Mouse (Mus musculus): ENCODE results near the gene Fgfrl1. TPM values are rescaled to one million over a fixed set of nuclear protein-coding genes. Genes with fewer than 3 reads are reported as not detected.

The Fgfrl1 gene
- polyA plus RNA-seq, 1 experiment from 2014 or later, result 4.7 TPM

DNA sequence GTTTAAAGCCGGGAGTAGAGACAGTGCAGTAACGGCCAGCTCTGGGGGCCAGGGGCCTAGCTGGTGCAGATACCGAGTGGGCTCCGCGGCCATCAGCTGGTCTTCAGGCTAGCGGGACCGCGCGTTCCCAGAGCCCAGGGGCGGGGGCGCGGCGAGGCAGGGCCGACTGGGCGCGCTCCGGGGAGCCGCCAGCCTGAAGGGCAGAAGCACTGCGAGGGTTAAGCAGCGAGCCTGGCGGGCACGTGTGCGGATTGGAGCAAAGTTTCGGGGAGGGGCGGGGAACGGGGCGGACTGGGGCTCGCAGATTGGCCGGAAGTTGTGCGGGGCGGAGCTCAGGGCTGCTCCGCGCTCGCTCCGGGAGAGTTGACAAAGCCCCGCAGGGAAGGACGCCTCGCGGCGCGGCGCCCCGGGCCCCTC, 1.7 kb downstream of the Fgfrl1 start:
- under 1% methylated on average over 38 of the region's 43 CpGs for WGBS
- Histone ChIP-seq H3K27me3 (replicated peaks; ENCODE audit: control insufficient read depth, insufficient read depth, low read length) (peaks cover 25% of the 10 kb centered on the region), H3K9me3 (ENCODE audit: control insufficient read depth, low read length) (no peaks in the 10 kb centered on the region), H3K9ac (ENCODE audit: low read depth, low read length) (peak overlapping the region; percentile 66), H3K4me2 (ENCODE audit: low read length) (peak overlapping the region; percentile 98), H3K36me3 (ENCODE audit: control insufficient read depth, insufficient read depth, low read length) (no peaks in the 10 kb centered on the region), H3K4me3 (ENCODE audit: low read length) (peak overlapping the region; percentile 90), H3K4me1 (ENCODE audit: control insufficient read depth, insufficient read depth, low read depth, low read length) (peaks cover 18% of the 10 kb centered on the region), H3K27ac (ENCODE audit: low read depth, low read length) (no peak overlapping the region)
- peak; percentile 93 for ATAC-seq

DNA sequence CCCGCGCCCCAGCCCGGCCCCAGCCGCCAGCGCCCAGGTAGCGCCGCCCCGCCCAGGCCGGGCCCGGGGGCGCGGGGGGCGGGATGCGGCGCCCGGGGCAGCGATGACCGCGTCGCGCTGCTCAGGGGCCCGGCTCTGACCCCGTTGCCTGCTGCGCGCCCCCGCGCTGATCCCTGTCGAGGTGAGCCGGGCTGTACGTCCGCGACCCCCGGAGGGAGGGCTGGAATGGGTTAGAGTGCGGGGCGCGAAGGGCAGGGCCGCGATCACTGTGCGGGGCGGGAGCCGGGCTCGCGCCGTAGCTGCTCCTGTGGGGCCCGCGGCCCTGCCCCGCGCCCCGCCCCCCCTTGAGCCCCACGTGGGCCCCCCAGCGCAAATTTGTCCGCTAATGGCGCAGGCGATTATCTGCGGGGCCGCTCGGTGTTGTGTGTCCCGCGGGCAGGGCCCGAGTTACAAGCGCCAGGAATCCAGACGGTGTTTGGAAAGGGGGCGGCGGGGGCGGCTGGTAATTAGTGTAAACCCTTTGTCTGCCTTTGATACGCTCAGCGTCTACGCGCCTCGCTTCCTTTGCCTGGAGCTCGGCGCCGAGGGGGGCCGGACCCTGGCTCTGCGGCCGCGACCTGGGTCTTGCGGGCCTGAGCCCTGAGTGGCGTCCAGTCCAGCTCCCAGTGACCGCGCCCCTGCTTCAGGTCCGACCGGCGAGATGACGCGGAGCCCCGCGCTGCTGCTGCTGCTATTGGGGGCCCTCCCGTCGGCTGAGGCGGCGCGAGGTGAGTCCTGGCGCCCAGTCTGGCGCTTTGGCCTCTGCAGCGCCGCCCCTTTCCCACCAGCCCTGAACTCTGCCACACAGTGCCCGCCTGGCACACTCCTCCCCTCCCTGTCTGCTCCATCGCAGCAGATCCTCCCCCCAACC, 2.4 kb downstream of the Fgfrl1 start:
- Histone ChIP-seq H3K9me3 (ENCODE audit: control insufficient read depth, low read length) (no peaks in the 10 kb centered on the region), H3K4me3 (ENCODE audit: low read length) (peak overlapping the region; percentile 90), H3K27ac (ENCODE audit: low read depth, low read length) (peak overlapping the region; percentile 66; the same call in 1 of the 2 replicates), H3K27me3 (replicated peaks; ENCODE audit: control insufficient read depth, insufficient read depth, low read length) (peaks cover 25% of the 10 kb centered on the region), H3K36me3 (ENCODE audit: control insufficient read depth, insufficient read depth, low read length) (no peaks in the 10 kb centered on the region), H3K4me2 (ENCODE audit: low read length) (peak overlapping the region; percentile 98), H3K4me1 (ENCODE audit: control insufficient read depth, insufficient read depth, low read depth, low read length) (peaks cover 18% of the 10 kb centered on the region), H3K9ac (ENCODE audit: low read depth, low read length) (peak overlapping the region; percentile 66)
- peak; percentile 28 for ATAC-seq
- WGBS, result under 1% methylated on average over 49 of the region's 99 CpGs

DNA sequence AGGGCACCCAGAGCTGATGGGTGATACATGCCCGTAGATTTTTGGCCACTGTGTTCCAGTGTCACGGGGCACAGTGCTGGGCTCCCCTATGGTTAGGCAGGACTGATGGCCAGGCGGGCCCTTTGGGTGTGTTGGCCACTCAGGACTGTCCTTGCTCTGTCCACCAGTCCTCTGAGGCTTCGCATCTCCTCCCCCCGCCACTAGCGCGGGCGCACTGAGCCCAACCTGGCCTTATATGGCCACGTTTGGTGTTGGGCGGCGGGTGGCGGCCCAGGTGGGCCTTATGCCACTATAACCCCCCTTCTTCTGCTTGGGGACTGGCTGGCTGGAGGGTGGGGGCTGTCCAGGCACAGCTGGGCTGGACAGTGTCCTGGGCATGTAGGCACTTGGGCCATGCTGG, 3.7 kb downstream of the Fgfrl1 start:
- no peak overlapping the region for H3K4me2 ChIP-seq (ENCODE audit: low read length)

DNA sequence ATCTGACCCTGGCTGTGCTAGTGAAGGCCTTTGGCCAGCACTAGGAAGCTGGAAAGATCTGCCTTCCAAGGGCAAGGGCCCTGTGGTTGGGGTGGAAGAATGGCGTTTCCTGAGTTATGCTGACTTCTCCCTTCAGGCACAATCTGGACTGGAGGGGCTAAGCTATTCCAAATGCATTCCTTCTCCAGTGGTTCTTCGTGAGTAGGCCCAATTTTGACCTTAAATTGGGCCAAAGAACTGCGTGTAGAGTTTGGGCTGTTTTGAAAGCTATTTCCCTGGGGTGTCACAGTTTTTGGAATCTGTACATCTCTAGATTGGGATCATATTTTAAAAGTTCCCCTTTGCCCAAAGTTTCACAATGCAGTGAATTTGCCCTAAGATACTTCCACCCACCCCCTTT, 4.4 kb downstream of the Fgfrl1 start:
- H3K36me3 ChIP-seq (ENCODE audit: control insufficient read depth, insufficient read depth, low read length), result no peaks in the 10 kb centered on the region
- no peak for ATAC-seq
- 0 out of 2 replicates have a peak overlapping the region, but pooled peaks have one; percentile 32 for H3K27ac ChIP-seq (ENCODE audit: low read depth, low read length)
- H3K4me2 ChIP-seq (ENCODE audit: low read length), result no peak overlapping the region
- no peak overlapping the region for H3K4me3 ChIP-seq (ENCODE audit: low read length)
- peaks cover 20% of the 10 kb centered on the region for H3K4me1 ChIP-seq (ENCODE audit: control insufficient read depth, insufficient read depth, low read depth, low read length)
- H3K9me3 ChIP-seq (ENCODE audit: control insufficient read depth, low read length), result no peaks in the 10 kb centered on the region
- WGBS, result 80% methylated on average over 3 of the region's 3 CpGs
- H3K27me3 ChIP-seq (replicated peaks; ENCODE audit: control insufficient read depth, insufficient read depth, low read length), result peaks cover 23% of the 10 kb centered on the region
- H3K9ac ChIP-seq (ENCODE audit: low read depth, low read length), result no peak overlapping the region

More for the DNA sequence above, 3.7 kb downstream of the Fgfrl1 start:
- no peak overlapping the region for H3K27ac ChIP-seq (ENCODE audit: low read depth, low read length)
- H3K4me1 ChIP-seq (ENCODE audit: control insufficient read depth, insufficient read depth, low read depth, low read length), result peaks cover 20% of the 10 kb centered on the region
- 96% methylated on average over 12 of the region's 12 CpGs for WGBS
- H3K9me3 ChIP-seq (ENCODE audit: control insufficient read depth, low read length), result no peaks in the 10 kb centered on the region
- H3K27me3 ChIP-seq (replicated peaks; ENCODE audit: control insufficient read depth, insufficient read depth, low read length), result peaks cover 25% of the 10 kb centered on the region
- H3K36me3 ChIP-seq (ENCODE audit: control insufficient read depth, insufficient read depth, low read length), result no peaks in the 10 kb centered on the region
- no peak for ATAC-seq
- H3K9ac ChIP-seq (ENCODE audit: low read depth, low read length), result no peak overlapping the region
- H3K4me3 ChIP-seq (ENCODE audit: low read length), result no peak overlapping the region

DNA sequence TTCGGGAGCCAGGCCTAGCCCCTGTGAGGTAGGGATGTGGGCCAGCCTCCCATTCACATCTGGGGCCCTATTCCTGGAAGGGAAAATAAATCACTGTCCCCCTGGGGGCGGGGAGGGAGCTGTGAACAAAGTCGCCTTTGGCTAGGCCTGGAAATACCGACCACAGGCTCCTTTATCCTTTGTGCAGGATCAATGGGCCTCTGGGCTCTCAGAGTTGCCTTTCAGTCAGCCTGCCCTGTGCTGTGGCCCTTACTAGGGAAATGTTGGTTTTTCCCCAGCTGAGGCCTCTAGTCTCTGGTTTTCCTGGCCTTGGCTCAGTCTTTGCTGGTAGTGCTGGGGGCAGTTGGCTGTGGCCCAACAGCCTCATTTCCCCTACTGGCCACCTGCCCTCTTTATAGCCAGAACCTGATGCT, 5.2 kb downstream of the Fgfrl1 start:
- 19% methylated on average over 4 of the region's 4 CpGs for WGBS
- no peaks in the 10 kb centered on the region for H3K36me3 ChIP-seq (ENCODE audit: control insufficient read depth, insufficient read depth, low read length)
- ATAC-seq, result peak; percentile 75
- peak overlapping the region; percentile 32 for H3K27ac ChIP-seq (ENCODE audit: low read depth, low read length)
- no peak overlapping the region for H3K4me2 ChIP-seq (ENCODE audit: low read length)
- H3K27me3 ChIP-seq (replicated peaks; ENCODE audit: control insufficient read depth, insufficient read depth, low read length), result peaks cover 17% of the 10 kb centered on the region
- no peak overlapping the region for H3K9ac ChIP-seq (ENCODE audit: low read depth, low read length)
- peaks cover 18% of the 10 kb centered on the region for H3K4me1 ChIP-seq (ENCODE audit: control insufficient read depth, insufficient read depth, low read depth, low read length)
- H3K4me3 ChIP-seq (ENCODE audit: low read length), result no peak overlapping the region
- no peaks in the 10 kb centered on the region for H3K9me3 ChIP-seq (ENCODE audit: control insufficient read depth, low read length)

DNA sequence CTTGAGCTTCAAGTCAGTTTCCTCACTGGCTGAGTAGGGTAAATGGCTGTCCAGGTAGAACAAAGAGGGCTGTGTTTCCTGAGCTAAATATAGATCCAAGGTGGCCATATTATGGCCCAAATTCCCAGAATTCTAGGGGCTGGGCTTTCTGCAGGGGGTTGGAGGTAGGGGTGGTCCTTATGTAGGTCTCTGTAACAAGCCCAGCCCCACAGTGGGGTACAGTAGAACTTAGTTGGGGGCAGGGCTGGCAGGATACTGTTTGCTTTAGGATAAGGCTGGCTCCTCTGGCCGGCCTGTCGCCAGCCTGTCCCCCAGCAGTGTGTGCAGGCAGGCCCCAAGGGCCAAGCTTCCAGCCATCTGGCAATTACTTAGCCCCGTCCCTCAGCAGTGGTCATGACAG, 8.2 kb downstream of the Fgfrl1 start:
- H3K27me3 ChIP-seq (replicated peaks; ENCODE audit: control insufficient read depth, insufficient read depth, low read length), result no peaks in the 10 kb centered on the region
- H3K9me3 ChIP-seq (ENCODE audit: control insufficient read depth, low read length), result no peaks in the 10 kb centered on the region
- H3K36me3 ChIP-seq (ENCODE audit: control insufficient read depth, insufficient read depth, low read length), result 0 out of 2 replicates have a peak, but pooled peaks cover 3% of the 10 kb centered on the region
- H3K9ac ChIP-seq (ENCODE audit: low read depth, low read length), result no peak overlapping the region
- WGBS, result 56% methylated on average over 3 of the region's 3 CpGs
- no peak overlapping the region for H3K4me2 ChIP-seq (ENCODE audit: low read length)
- peaks cover 2% of the 10 kb centered on the region; the same call in 1 of the 2 replicates for H3K4me1 ChIP-seq (ENCODE audit: control insufficient read depth, insufficient read depth, low read depth, low read length)
- H3K27ac ChIP-seq (ENCODE audit: low read depth, low read length), result no peak overlapping the region
- ATAC-seq, result no peak
- H3K4me3 ChIP-seq (ENCODE audit: low read length), result no peak overlapping the region

DNA sequence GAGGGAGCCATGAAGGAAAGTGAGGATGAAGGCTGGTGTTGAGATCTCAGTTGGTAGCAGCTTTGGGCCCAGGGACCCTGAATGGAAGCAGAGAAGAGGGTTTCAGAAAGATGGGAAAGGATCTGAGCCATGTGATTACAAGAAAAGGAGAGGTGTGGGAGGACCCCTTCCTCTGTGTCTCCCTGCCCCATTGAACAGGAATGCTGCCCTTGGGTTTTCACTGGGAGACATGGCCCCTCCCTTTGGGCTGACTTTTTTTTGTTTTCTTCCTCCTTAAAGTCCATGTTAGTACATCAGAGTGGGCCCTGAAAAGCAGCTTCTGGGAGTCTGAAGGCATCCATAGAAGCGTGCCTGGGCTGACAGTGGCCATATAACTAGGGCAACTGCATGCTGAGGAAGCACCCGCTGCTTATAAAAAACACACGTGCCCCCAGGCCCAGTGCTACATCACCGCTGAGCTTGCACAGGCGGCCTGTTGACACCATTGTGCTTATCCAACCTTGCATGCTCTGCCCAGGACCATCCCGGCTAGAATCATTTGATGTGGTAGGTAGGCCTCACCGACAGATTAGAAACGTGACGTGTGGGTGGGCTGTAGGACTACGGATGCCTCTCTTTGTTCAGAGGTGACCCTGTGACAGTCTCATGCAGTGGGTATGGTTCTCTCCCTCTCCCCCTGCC, 9.3 kb downstream of the Fgfrl1 start:
- Histone ChIP-seq H3K27me3 (replicated peaks; ENCODE audit: control insufficient read depth, insufficient read depth, low read length) (no peaks in the 10 kb centered on the region), H3K9ac (ENCODE audit: low read depth, low read length) (no peak overlapping the region; the same call in 1 of the 2 replicates), H3K36me3 (ENCODE audit: control insufficient read depth, insufficient read depth, low read length) (0 out of 2 replicates have a peak, but pooled peaks cover 3% of the 10 kb centered on the region), H3K4me1 (ENCODE audit: control insufficient read depth, insufficient read depth, low read depth, low read length) (peaks cover 2% of the 10 kb centered on the region; the same call in 1 of the 2 replicates), H3K27ac (ENCODE audit: low read depth, low read length) (no peak overlapping the region), H3K4me2 (ENCODE audit: low read length) (no peak overlapping the region), H3K4me3 (ENCODE audit: low read length) (no peak overlapping the region), H3K9me3 (ENCODE audit: control insufficient read depth, low read length) (no peaks in the 10 kb centered on the region)
- ATAC-seq, result no peak
- 69% methylated on average over 10 of the region's 10 CpGs for WGBS

DNA sequence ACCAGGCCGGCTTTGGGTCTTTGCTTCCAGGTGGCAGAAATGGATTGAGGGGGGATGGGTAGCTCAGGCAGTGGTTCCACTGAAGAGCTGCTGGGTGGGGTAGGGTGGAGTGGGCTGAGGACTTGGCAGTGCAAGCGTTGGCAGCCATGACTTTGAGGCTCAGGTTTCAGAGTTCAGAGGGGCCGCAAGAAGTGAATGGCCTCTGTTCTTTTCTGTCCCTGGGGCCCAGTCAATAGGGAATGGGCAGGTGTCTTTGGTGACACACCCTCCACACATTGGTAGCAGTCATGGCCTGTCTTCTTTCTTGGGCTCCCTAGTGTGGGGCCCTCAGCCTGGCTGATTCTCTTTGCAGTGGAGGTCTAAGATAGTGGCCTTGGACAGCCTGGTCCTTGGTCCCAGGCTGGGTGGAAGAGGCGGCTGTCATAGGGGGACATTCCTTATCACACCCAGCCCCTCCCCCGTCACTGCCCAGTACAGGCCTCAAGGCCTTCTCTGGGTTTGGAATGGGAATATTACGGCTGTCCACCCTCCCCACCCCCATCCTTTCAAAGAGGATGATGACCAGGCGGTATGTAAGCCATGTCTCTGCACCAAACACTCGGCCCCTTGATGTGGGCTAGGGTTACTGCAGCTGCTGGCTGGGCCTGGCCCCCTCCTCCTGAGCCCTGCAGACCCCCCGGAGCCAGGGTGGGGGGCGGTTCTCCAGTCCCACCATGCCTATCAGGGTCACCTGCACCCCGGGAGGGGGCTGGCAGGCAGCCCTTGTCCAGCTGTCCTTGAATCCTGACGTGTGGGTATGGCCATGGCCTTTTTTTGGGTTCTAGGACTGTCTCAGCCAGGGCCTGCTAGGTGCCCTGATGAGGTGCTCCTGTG, 11.8 kb downstream of the Fgfrl1 start:
- H3K27me3 ChIP-seq (replicated peaks; ENCODE audit: control insufficient read depth, insufficient read depth, low read length), result no peaks in the 10 kb centered on the region
- whole genome bisulfite sequencing, result 94% methylated on average over 12 of the region's 12 CpGs

More for the DNA sequence above, 11.8 kb downstream of the Fgfrl1 start:
- Histone ChIP-seq H3K9ac (ENCODE audit: low read depth, low read length) (no peak overlapping the region), H3K4me2 (ENCODE audit: low read length) (no peak overlapping the region), H3K4me1 (ENCODE audit: control insufficient read depth, insufficient read depth, low read depth, low read length) (peaks cover 2% of the 10 kb centered on the region; the same call in 1 of the 2 replicates), H3K9me3 (ENCODE audit: control insufficient read depth, low read length) (no peaks in the 10 kb centered on the region), H3K36me3 (ENCODE audit: control insufficient read depth, insufficient read depth, low read length) (0 out of 2 replicates have a peak, but pooled peaks cover 3% of the 10 kb centered on the region), H3K4me3 (ENCODE audit: low read length) (no peak overlapping the region), H3K27ac (ENCODE audit: low read depth, low read length) (no peak overlapping the region)
- 0 out of 2 replicates have a peak, but pooled peaks have one; percentile 12 for ATAC-seq
